Mouse (Mus musculus) G1E (cell line): Measurements from ENCODE around the gene Hoxb4.

Experiments
- CTCF ChIP-seq: IDR thresholded peaks from 2 replicates; pipeline ENCODE4 v1.5.1; 2012; ENCODE audit warnings: low read depth, low read length, inconsistent platforms, mixed read lengths
- GATA1 ChIP-seq: IDR thresholded peaks from 2 replicates; pipeline ENCODE4 v1.6.1; 2012; ENCODE audit warnings: borderline replicate concordance, low read length, inconsistent platforms, mixed read lengths
- GATA2 ChIP-seq: IDR thresholded peaks from 2 replicates; pipeline ENCODE4 v1.6.1; 2012; ENCODE audit warnings: low read depth, low read length, inconsistent platforms, borderline replicate concordance
- POLR2AphosphoS5 ChIP-seq: IDR thresholded peaks from 2 replicates; pipeline ENCODE4 v1.6.1; 2012; ENCODE audit warnings: low read depth, low read length, inconsistent platforms; ENCODE audit not compliant: insufficient replicate concordance
- TAL1 ChIP-seq: conservative IDR thresholded peaks from 2 replicates; pipeline ENCODE4 v1.6.1; 2012; ENCODE audit warnings: low read depth, low read length, inconsistent platforms, mixed read lengths

DNA sequence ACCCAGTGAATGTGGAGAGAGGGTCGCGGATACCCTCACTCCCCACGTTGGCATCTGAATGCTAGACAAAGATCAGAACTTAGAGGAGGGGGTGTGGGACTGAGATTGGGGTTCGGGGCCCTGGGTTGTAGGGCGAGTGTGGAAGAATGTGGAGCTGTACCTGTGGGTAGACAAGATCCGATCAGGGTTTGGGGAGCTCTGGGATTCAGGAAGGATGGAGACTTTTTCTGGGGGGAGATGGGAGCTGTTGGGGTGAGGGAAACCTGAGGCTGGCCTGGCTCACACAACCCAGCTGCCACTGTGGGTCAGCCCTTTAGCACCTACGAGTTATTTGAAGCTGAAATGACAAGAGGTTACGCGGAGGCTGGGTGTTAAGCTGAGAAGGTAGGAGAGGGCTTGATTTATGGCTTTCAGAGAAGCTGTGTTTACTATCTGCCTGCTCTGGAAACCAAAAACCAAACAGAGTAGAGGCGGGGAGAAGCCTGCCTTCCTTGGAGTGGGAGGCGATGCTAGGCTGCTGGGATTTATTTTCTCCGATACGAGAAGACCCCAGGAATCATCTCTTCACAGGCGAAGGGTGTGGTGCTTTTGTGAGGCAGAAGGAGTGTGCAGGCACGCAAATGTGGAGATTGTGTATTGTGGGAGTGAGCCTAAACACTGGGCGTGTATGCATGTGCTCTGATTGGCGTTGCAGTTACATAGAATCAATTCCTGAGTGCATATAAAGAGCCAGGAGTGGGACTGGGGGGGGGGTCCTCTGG lies 15.4 kb downstream of the Hoxb4 start:
- TF ChIP-seq CTCF (no peak), GATA2 (no peak), GATA1 (no peak), POLR2AphosphoS5 (no peak), TAL1 (no peak)
